Mouse (Mus musculus) myocyte (in vitro differentiated cells): ENCODE measurements around the gene Triobp.

Source experiments
- MYOG ChIP-seq, 3 experiments: IDR thresholded peaks; one replicate each; pipeline ENCODE4 v1.6.1; 2011; ENCODE audit warnings: control low read depth in 2 of 3, low read depth in 2 of 3, mild to moderate bottlenecking in 2 of 3; ENCODE audit not compliant: insufficient read length in 2 of 3, control insufficient read depth in 1 of 3, insufficient read depth in 1 of 3
- POLR2A ChIP-seq: IDR thresholded peaks from one replicate; pipeline ENCODE4 v1.6.1; 2011; ENCODE audit warnings: low read depth, mild to moderate bottlenecking, control low read depth, moderate library complexity; ENCODE audit not compliant: insufficient read length

DNA sequence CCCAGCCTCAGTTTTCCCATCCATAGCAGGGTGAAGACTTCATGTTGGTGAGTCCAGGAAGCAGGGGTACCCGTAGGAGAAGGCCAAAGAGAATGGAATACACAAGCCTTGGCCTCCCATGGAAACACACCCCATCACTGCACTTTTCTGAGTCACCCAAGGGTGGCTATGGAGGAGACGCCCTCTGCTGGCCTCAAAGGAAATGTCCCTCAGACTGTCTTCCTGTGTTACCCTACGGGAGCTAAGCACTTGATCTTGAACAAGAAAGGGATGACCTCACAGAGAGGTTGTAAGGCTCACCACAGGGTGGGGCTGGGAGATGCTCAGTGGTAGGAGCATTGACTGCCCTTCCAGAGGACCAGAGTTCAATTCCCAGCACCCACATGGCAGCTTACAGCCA lies 15.9 kb upstream of the Triobp start:
- no peak for TF ChIP-seq MYOG (IDR thresholded peaks at IDR 0.05; ENCODE audit: control insufficient read depth in 1 of 3, insufficient read depth in 1 of 3, insufficient read length in 2 of 3, low read depth in 2 of 3)
- no peak for TF ChIP-seq POLR2A
